Mouse (Mus musculus): Measurements from ENCODE around the gene Mgat1.

DNA sequence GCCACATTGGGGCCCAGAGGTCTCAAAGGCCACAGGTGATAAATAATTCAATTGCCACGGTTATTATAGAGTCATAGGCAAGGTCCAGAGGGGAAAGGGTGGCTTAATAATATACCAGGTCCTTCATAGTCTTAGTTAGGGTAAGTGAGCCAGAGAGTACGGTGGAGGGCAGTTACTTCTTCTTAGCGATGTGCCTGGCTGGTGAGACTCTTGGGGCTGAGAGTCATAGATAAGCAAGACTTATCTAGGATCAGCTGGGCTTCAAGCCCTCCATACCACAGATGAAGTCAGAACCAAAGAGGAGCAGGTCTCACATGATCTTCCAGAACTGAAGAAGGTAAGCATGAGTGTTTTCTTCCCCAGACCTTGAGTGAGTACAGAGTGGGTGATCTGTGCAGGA is 34.2 kb downstream of the Mgat1 start, which contains the start of gene Olfr1393:
- TF ChIP-seq CTCF (IDR thresholded peaks at IDR 0.05; ENCODE audit: extremely low read depth, insufficient read length, insufficient replicate concordance, low read depth, low read length) (no peak), POLR2A (IDR thresholded peaks at IDR 0.05; ENCODE audit: low read depth, low read length) (no peak)

Data from small intestine, adult 2 months (tissue).